Mouse (Mus musculus) cerebellum, adult 2 months (tissue): ENCODE data around the gene Zfp87. TPM values are rescaled to one million over a fixed set of nuclear protein-coding genes. Genes with fewer than 3 reads are reported as not detected.
A peak's percentile ranks its signal among the peaks of the same experiment; 100 is the strongest.

ENCODE experiments used
- DNase-seq, 2 experiments: peaks; one replicate each; pipeline ENCODE4 v3.0.0; 2021
- H3K27ac ChIP-seq: fragments of 200-500 bp; 2 replicates; pipeline ENCODE4 v1.5.1; 2012; ENCODE audit warnings: low read length, control low read depth, inconsistent platforms; ENCODE audit not compliant: insufficient read depth
- H3K27me3 ChIP-seq: fragments of 200-500 bp; 2 replicates; pipeline ENCODE4 v1.6.1; 2012; ENCODE audit warnings: inconsistent platforms, mild to moderate bottlenecking, low read length, moderate library complexity; ENCODE audit not compliant: control insufficient read depth, insufficient read depth
- H3K4me1 ChIP-seq: fragments of 200-500 bp; 2 replicates; pipeline ENCODE4 v1.6.1; 2011; ENCODE audit warnings: low read length; ENCODE audit not compliant: control insufficient read depth, insufficient read depth
- H3K4me3 ChIP-seq: fragments of 200-500 bp; replicated peaks from 2 replicates; pipeline ENCODE3; 2011; ENCODE audit warnings: mild to moderate bottlenecking, low read depth, low read length, control low read depth; ENCODE audit not compliant: insufficient read depth
- CTCF ChIP-seq: fragments of 200-500 bp; IDR thresholded peaks from 2 replicates; pipeline ENCODE4 v1.5.1; 2011; ENCODE audit warnings: low read depth, mild to moderate bottlenecking, control low read depth, low read length, moderate library complexity, borderline replicate concordance; ENCODE audit not compliant: insufficient read depth
- POLR2A ChIP-seq: fragments of 200-500 bp; IDR thresholded peaks from 2 replicates; pipeline ENCODE4 v1.6.1; 2011; ENCODE audit warnings: low read length, control low read depth, borderline replicate concordance; ENCODE audit not compliant: insufficient read depth
- WGBS: fragments of 180-500 bp; shearing (Covaris S2); methylation state at CpG from one replicate; pipeline ENCODE4 v1.1.7; 2018; 5-methylcytosine and 5-hydroxymethylcytosine counted together
- polyA plus RNA-seq: library from polyadenylated mRNA; depleted of rRNA; stranded (reverse); fragments of >200 nt; gene quantifications from 2 replicates; pipeline ENCODE4 v1.2.3, GENCODE M21; 2012; rRNA removed

The Zfp87 gene
- polyA plus RNA-seq: 27.9 and 29.0 TPM in 2 replicates

- Histone ChIP-seq H3K27me3 (no peaks in the 10 kb centered on the region), H3K4me3 (peak within 1 kb of the TSS; percentile 91), H3K4me1 (no peaks in the 10 kb centered on the region), H3K27ac (no peak within 1 kb of the TSS)
- WGBS: under 1% methylated on average over 27 of the region's 27 CpGs
- TF ChIP-seq POLR2A: peak; percentile 78
- TF ChIP-seq CTCF: no peak
- DNase-seq: peak; percentile 92 to 94
These were observed at the start of gene Zfp87, which contains the start of gene Gm26965 for GRCm38 (mm10) chr13:67525753-67526410. TSS of gene Zfp87 (minus strand) at chr13:67526177. TSS of gene Gm26965 (minus strand) at chr13:67526151.

- H3K4me1 ChIP-seq: no peaks in the 10 kb centered on the region
- no peak overlapping the region for H3K27ac ChIP-seq
- no peaks in the 10 kb centered on the region for H3K27me3 ChIP-seq
- no peak overlapping the region for H3K4me3 ChIP-seq
- TF ChIP-seq CTCF (no peak), POLR2A (no peak)
- WGBS: 70% methylated on average over 5 of the region's 5 CpGs
- DNase-seq: no peak
These were observed 46.7 kb upstream of the Zfp87 start for GRCm38 (mm10) chr13:67572591-67573189.

- TF ChIP-seq CTCF: no peak
- 63% methylated on average over 4 of the region's 4 CpGs for WGBS
- H3K27me3 ChIP-seq: no peaks in the 10 kb centered on the region
- no peak for DNase-seq
- H3K4me3 ChIP-seq: peak within 1 kb of the TSS; percentile 73
- no peaks in the 10 kb centered on the region; the same call in 1 of the 2 replicates for H3K4me1 ChIP-seq
- H3K27ac ChIP-seq: peak within 1 kb of the TSS; percentile 27; the same call in 1 of the 2 replicates
These were observed 27.8 kb upstream of the Zfp87 start, which contains the start of gene Zfp748 for GRCm38 (mm10) chr13:67553730-67554129. TSS of gene Zfp748 (minus strand) at chr13:67553830.

GRCm38 (mm10) chr13:67552505-67553346 lies 26.7 kb upstream of the Zfp87 start:
- Histone ChIP-seq H3K4me1 (no peaks in the 10 kb centered on the region; the same call in 1 of the 2 replicates), H3K4me3 (peak overlapping the region; percentile 73), H3K27ac (peak overlapping the region; percentile 27; the same call in 1 of the 2 replicates), H3K27me3 (no peaks in the 10 kb centered on the region)
- TF ChIP-seq POLR2A: peak; percentile 86; the same call in 1 of the 2 replicates
- TF ChIP-seq CTCF: no peak
- WGBS: under 1% methylated on average over 44 of the region's 44 CpGs
- DNase-seq: peak; percentile 90 to 93

GRCm38 (mm10) chr13:67545941-67546340 lies 20.0 kb upstream of the Zfp87 start:
- no peaks in the 10 kb centered on the region for H3K27me3 ChIP-seq
- no peak for TF ChIP-seq CTCF
- no peak for TF ChIP-seq POLR2A
- H3K4me3 ChIP-seq: no peak overlapping the region
- no peak for DNase-seq
- WGBS: 82% methylated on average over 1 of the region's 1 CpGs
- no peak overlapping the region for H3K27ac ChIP-seq
- no peaks in the 10 kb centered on the region for H3K4me1 ChIP-seq

- no peak overlapping the region for H3K27ac ChIP-seq
- 84% methylated on average over 3 of the region's 3 CpGs for WGBS
- no peak for TF ChIP-seq CTCF
- no peak for TF ChIP-seq POLR2A
- no peak for DNase-seq
- no peaks in the 10 kb centered on the region for H3K4me1 ChIP-seq
- H3K4me3 ChIP-seq: no peak overlapping the region
- no peaks in the 10 kb centered on the region for H3K27me3 ChIP-seq
These were observed 1.2 kb upstream of the Zfp87 start for GRCm38 (mm10) chr13:67527049-67527730.

GRCm38 (mm10) chr13:67500908-67501307 lies 25.1 kb downstream of the Zfp87 start:
- Histone ChIP-seq H3K27me3 (no peaks in the 10 kb centered on the region), H3K27ac (no peak overlapping the region), H3K4me3 (no peak overlapping the region), H3K4me1 (peaks cover 6% of the 10 kb centered on the region; the same call in 1 of the 2 replicates)
- no peak for TF ChIP-seq CTCF
- TF ChIP-seq POLR2A: no peak
- DNase-seq: no peak
- WGBS: 82% methylated on average over 1 of the region's 1 CpGs
